Mouse (Mus musculus) NIH3T3 (cell line): ENCODE measurements around the gene Foxn3.
A peak's percentile ranks its signal among the peaks of the same experiment; 100 is the strongest.

Experiments used
- DNase-seq: peaks from one replicate; pipeline ENCODE4 v3.0.0-alpha.2; 2012; ENCODE audit warnings: low read depth

The Foxn3 gene

GRCm38 (mm10) chr12:99166091-99166490, 397.3 kb downstream of the Foxn3 start:
- DNase-seq: no peak

GRCm38 (mm10) chr12:99163342-99163682, 400.1 kb downstream of the Foxn3 start:
- no peak for DNase-seq

- no peak for DNase-seq
Observed at GRCm38 (mm10) chr12:99162639-99163341, 400.6 kb downstream of the Foxn3 start.

- no peak for DNase-seq
Observed at GRCm38 (mm10) chr12:99162188-99162587, 401.2 kb downstream of the Foxn3 start.

GRCm38 (mm10) chr12:99160061-99160460, 403.3 kb downstream of the Foxn3 start:
- DNase-seq: peak; percentile 70

- DNase-seq: no peak
Observed at GRCm38 (mm10) chr12:99155904-99156303, 407.5 kb downstream of the Foxn3 start.

- DNase-seq: no peak
Observed at GRCm38 (mm10) chr12:99154230-99154629, 409.2 kb downstream of the Foxn3 start.

- no peak for DNase-seq
Observed at GRCm38 (mm10) chr12:99153664-99154063, 409.7 kb downstream of the Foxn3 start.

- peak; percentile 63 for DNase-seq
Observed at GRCm38 (mm10) chr12:99150126-99150525, 413.3 kb downstream of the Foxn3 start.

- no peak for DNase-seq
Observed at GRCm38 (mm10) chr12:99149193-99149592, 414.2 kb downstream of the Foxn3 start.
